ENCODE assay signal across 19 mouse cellular contexts in genomic region chrX:23754671-23755070, GRCm38 (mm10).
DNase-seq lines count a peak whose midpoint lies in the region; ATAC-seq and TF ChIP-seq lines count a peak whose summit lies in the region.
"Had no signal": no experiment of that assay in that cellular context is flagged by ENCODE, and none has a peak within 500 bp of the region (broad histone marks: within the 10 kb centered on the region; RNA-seq: fewer than 3 reads in every experiment).

No protein-coding gene starts in this region.

- intact Hi-C loops in left cerebral cortex, postnatal 36 days (cut with DNase I): loop anchor here (10.0 kb wide), 1 partner anchor 60 kb away; the partner anchor contains the start of gene Wdr44

- no peak for TF ChIP-seq CTCF in stomach, postnatal 0 days (IDR thresholded peaks at IDR 0.05; ENCODE audit: low read depth)

- H3K9me3 ChIP-seq in intestine, embryonic 16.5 days (ENCODE audit: control insufficient read depth, low read length): no peaks in the 10 kb centered on the region
- no peaks in the 10 kb centered on the region for H3K9me3 ChIP-seq in intestine, embryonic 15.5 days
- no peaks in the 10 kb centered on the region for H3K9me3 ChIP-seq in stomach, postnatal 0 days (ENCODE audit: control insufficient read depth, low read length)
- H3K9me3 ChIP-seq: embryonic facial prominence, embryonic 13.5 days; forebrain, embryonic 10.5 days; forebrain, embryonic 12.5 days had no signal

- peak; percentile 64 for ATAC-seq in intestine, embryonic 16.5 days
- no peak for ATAC-seq in intestine, embryonic 15.5 days
- peak; percentile 66 for ATAC-seq in stomach, postnatal 0 days (ENCODE audit: low FRiP score, low TSS enrichment)
- ATAC-seq: forebrain, embryonic 14.5 days; forebrain, embryonic 16.5 days had no signal

- no peaks in the 10 kb centered on the region for H3K27me3 ChIP-seq in intestine, embryonic 16.5 days (replicated peaks; ENCODE audit: control insufficient read depth, insufficient read depth, low read length)
- no peaks in the 10 kb centered on the region for H3K27me3 ChIP-seq in intestine, embryonic 15.5 days (replicated peaks)
- no peaks in the 10 kb centered on the region for H3K27me3 ChIP-seq in stomach, postnatal 0 days (ENCODE audit: control insufficient read depth, insufficient read depth, low read length)
- H3K27me3 ChIP-seq: embryonic facial prominence, embryonic 13.5 days; forebrain, embryonic 12.5 days had no signal

- TF ChIP-seq EP300 in stomach, postnatal 0 days (optimal IDR thresholded peaks at IDR 0.05): no peak

- no peaks in the 10 kb centered on the region for H3K36me3 ChIP-seq in intestine, embryonic 16.5 days (ENCODE audit: control insufficient read depth, insufficient read depth, low read length)
- H3K36me3 ChIP-seq in intestine, embryonic 15.5 days: no peaks in the 10 kb centered on the region
- H3K36me3 ChIP-seq in stomach, postnatal 0 days (ENCODE audit: control insufficient read depth, insufficient read depth, low read length): no peaks in the 10 kb centered on the region
- H3K36me3 ChIP-seq: embryonic facial prominence, embryonic 13.5 days; forebrain, embryonic 10.5 days; forebrain, embryonic 12.5 days had no signal

- no peaks in the 10 kb centered on the region for H3K4me1 ChIP-seq in intestine, embryonic 16.5 days (ENCODE audit: control insufficient read depth, insufficient read depth, low read length)
- no peaks in the 10 kb centered on the region for H3K4me1 ChIP-seq in intestine, embryonic 15.5 days (replicated peaks)
- no peaks in the 10 kb centered on the region for H3K4me1 ChIP-seq in stomach, postnatal 0 days (replicated peaks; ENCODE audit: control insufficient read depth, insufficient read depth)
- H3K4me1 ChIP-seq: embryonic facial prominence, embryonic 13.5 days; forebrain, embryonic 10.5 days; forebrain, embryonic 12.5 days had no signal

- peak; percentile 38 for DNase-seq in gonadal fat pad, adult 2 months (ENCODE audit: low read depth)
- no peak for DNase-seq in stomach, postnatal 0 days (ENCODE audit: low spot score)
- no peak for DNase-seq in left cerebral cortex, postnatal 36 days (ENCODE audit: low spot score in 2 of 2)
- no peak for DNase-seq in heart, adult 11 months
- DNase-seq: adrenal gland, adult 2 months; adrenal gland, postnatal 10 days; adrenal gland, postnatal 25 days; cerebellum, adult 11-12 months; cerebellum, adult 2 months; cerebellum, adult 9-10 months; cerebellum, postnatal 10 days; cerebellum, postnatal 25 days had no signal

- H3K27ac ChIP-seq in intestine, embryonic 16.5 days (ENCODE audit: low read length): no peak overlapping the region
- H3K27ac ChIP-seq in intestine, embryonic 15.5 days: no peak overlapping the region
- H3K27ac ChIP-seq in stomach, postnatal 0 days (replicated peaks): no peak overlapping the region
- H3K27ac ChIP-seq: embryonic facial prominence, embryonic 13.5 days; forebrain, embryonic 10.5 days; forebrain, embryonic 12.5 days had no signal

- no peak overlapping the region for H3K4me3 ChIP-seq in intestine, embryonic 16.5 days (ENCODE audit: low read length)
- no peak overlapping the region for H3K4me3 ChIP-seq in intestine, embryonic 15.5 days (replicated peaks)
- no peak overlapping the region for H3K4me3 ChIP-seq in stomach, postnatal 0 days (ENCODE audit: low read depth, low read length)
- H3K4me3 ChIP-seq: embryonic facial prominence, embryonic 13.5 days; forebrain, embryonic 10.5 days; forebrain, embryonic 12.5 days had no signal

- no peak overlapping the region for H3K9ac ChIP-seq in intestine, embryonic 16.5 days (ENCODE audit: low read depth, low read length)
- no peak overlapping the region for H3K9ac ChIP-seq in intestine, embryonic 15.5 days
- H3K9ac ChIP-seq in stomach, postnatal 0 days (ENCODE audit: low read length): no peak overlapping the region
- H3K9ac ChIP-seq: embryonic facial prominence, embryonic 13.5 days; forebrain, embryonic 12.5 days had no signal

- WGBS in intestine, embryonic 16.5 days: 60% methylated on average over 1 of the region's 1 CpGs
- 75% methylated on average over 1 of the region's 1 CpGs for WGBS in intestine, embryonic 15.5 days
- 43% methylated on average over 1 of the region's 1 CpGs for WGBS in stomach, postnatal 0 days

- H3K4me2 ChIP-seq in intestine, embryonic 16.5 days (ENCODE audit: low read depth, low read length): no peak overlapping the region
- no peak overlapping the region for H3K4me2 ChIP-seq in intestine, embryonic 15.5 days (replicated peaks)
- no peak overlapping the region for H3K4me2 ChIP-seq in stomach, postnatal 0 days (replicated peaks; ENCODE audit: low read depth)
- H3K4me2 ChIP-seq: embryonic facial prominence, embryonic 13.5 days; forebrain, embryonic 12.5 days had no signal
